Mouse (Mus musculus) forebrain, embryonic 13.5 days (tissue): ENCODE measurements around the gene Polr1b. TPM values are rescaled to one million over a fixed set of nuclear protein-coding genes. Genes with fewer than 3 reads are reported as not detected.

Source experiments
- ATAC-seq: fragments of 200-750 bp; cut with Nextera tagmentation; 2 replicates; pipeline ENCODE4 v1.8.0; 2017
- H3K27ac ChIP-seq: fragments of 300-500 bp; sonication (generic); 2 replicates; pipeline ENCODE4 v1.5.1; 2015; ENCODE audit warnings: inconsistent platforms, mild to moderate bottlenecking, moderate library complexity
- H3K27me3 ChIP-seq: fragments of 300-500 bp; sonication (generic); 2 replicates; pipeline ENCODE4 v1.6.1; 2015; ENCODE audit warnings: mild to moderate bottlenecking, inconsistent platforms
- H3K36me3 ChIP-seq: fragments of 300-500 bp; sonication (generic); 2 replicates; pipeline ENCODE4 v1.6.1; 2015; ENCODE audit warnings: mild to moderate bottlenecking, inconsistent platforms; ENCODE audit not compliant: poor library complexity, severe bottlenecking
- H3K4me1 ChIP-seq: fragments of 300-500 bp; sonication (generic); 2 replicates; pipeline ENCODE4 v1.6.1; 2015; ENCODE audit warnings: inconsistent platforms
- H3K4me2 ChIP-seq: fragments of 300-500 bp; sonication (generic); 2 replicates; pipeline ENCODE4 v1.6.1; 2015; ENCODE audit warnings: inconsistent platforms, mild to moderate bottlenecking, moderate library complexity
- H3K4me3 ChIP-seq: fragments of 300-500 bp; sonication (generic); 2 replicates; pipeline ENCODE4 v1.5.1; 2015; ENCODE audit warnings: mild to moderate bottlenecking, inconsistent platforms
- H3K9ac ChIP-seq: fragments of 300-500 bp; sonication (generic); 2 replicates; pipeline ENCODE4 v1.6.1; 2015; ENCODE audit warnings: mild to moderate bottlenecking, inconsistent platforms
- H3K9me3 ChIP-seq: fragments of 300-500 bp; sonication (generic); replicated peaks from 2 replicates; pipeline ENCODE4 v1.6.1; 2016; ENCODE audit warnings: inconsistent platforms
- WGBS: fragments of 180-500 bp; shearing (Covaris S2); methylation state at CpG from one replicate; pipeline ENCODE4 v1.1.7; 2015; 5-methylcytosine and 5-hydroxymethylcytosine counted together
- polyA plus RNA-seq: library from polyadenylated mRNA; unstranded; fragments of >200 nt; fragmentation: Nextera tagmentation; extraction: Ambion mirVana; gene quantifications from 2 replicates; pipeline ENCODE4 v1.2.1, GENCODE M21; 2015

Gene Polr1b
- polyA plus RNA-seq, 1 experiment from 2014 or later: 20.6 TPM

DNA sequence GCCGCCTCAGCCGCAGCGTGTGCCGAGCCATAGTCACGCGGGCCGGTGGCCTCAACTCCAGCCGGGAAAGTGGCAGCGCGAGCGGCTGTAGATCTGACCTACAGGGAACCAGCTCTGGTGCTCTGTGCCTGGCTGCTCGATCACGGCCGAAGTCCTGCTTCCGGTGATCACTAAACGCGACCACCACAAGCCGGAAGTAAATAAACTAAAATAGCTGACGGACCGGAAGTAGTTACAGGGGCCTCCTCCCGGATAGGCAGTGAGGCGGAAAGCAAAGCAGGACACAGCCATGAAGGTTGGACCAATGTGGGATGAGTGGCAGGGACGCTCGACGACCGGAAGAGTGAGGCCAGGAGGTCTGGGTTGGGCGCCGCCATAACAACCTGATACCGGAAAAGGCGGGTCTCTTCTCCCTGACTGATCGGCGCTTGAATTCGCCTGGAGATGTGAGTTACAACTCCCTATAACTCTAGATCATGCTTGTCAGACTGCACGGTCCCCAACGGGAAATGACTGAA is 28.7 kb downstream of the Polr1b start, which contains the start of gene Chchd5:
TSS of gene Chchd5 (plus strand) at position 289 of the 518 bp plus-strand sequence.
- Histone ChIP-seq H3K27me3 (no peaks in the 10 kb centered on the region), H3K36me3 (peaks cover 62% of the 10 kb centered on the region), H3K9ac (peak within 1 kb of the TSS; percentile 79), H3K4me3 (peak within 1 kb of the TSS; percentile 70), H3K4me2 (peak within 1 kb of the TSS; percentile 83), H3K4me1 (peaks cover 20% of the 10 kb centered on the region), H3K9me3 (peaks cover 12% of the 10 kb centered on the region), H3K27ac (peak within 1 kb of the TSS; percentile 85)
- under 1% methylated on average over 35 of the region's 35 CpGs for WGBS
- ATAC-seq: peak; percentile 100

DNA sequence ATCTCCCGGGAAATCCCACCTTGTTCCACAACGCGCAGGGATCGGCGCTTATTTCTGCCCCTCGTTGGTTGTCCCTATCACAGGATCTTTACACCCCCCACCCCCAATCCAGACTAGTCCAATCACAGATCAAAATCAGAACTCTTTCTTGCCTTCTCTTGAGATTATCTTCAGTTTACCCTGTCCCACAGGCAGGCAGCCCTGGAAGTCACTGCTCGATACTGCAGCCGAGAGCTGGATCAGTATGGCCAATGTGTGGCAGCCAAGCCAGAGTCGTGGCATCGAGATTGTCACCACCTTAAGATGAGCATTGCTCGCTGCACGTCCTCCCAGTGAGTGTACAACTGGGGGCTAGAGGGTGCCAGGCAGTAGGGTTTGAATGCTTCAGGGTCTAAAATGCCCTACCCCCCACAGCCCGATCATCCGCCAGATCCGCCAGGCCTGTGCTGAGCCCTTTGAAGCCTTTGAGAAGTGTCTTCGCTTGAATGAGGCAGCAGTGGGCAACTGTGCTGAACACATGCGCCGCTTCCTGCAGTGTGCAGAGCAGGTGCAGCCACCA is 29.3 kb downstream of the Polr1b start:
- H3K27ac ChIP-seq: peak overlapping the region; percentile 85
- peak overlapping the region; percentile 70 for H3K4me3 ChIP-seq
- 30% methylated on average over 18 of the region's 18 CpGs for WGBS
- no peaks in the 10 kb centered on the region for H3K27me3 ChIP-seq
- peaks cover 20% of the 10 kb centered on the region for H3K4me1 ChIP-seq
- peak; percentile 51 for ATAC-seq
- H3K4me2 ChIP-seq: peak overlapping the region; percentile 83
- H3K36me3 ChIP-seq: peaks cover 56% of the 10 kb centered on the region
- peak overlapping the region; percentile 75 for H3K9ac ChIP-seq
- H3K9me3 ChIP-seq: peaks cover 12% of the 10 kb centered on the region

DNA sequence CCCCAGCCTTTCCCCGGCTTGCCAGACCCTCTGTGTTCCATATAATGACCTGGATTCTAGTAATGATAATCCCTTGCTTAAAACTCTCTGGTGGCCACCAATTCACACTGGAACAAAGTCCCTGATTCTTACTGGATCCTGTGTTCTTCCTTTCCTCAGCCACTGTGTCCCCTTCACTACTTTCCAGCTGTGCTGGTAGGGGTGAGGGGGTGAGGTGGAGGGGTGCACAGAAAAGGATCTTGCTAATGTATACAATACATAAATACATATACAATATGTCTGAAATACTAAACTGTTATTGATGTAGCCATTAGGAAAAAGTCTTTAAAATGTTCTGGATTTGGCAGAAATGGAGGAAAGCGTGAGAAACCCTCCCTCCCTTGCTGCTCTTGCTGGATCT is 30.0 kb downstream of the Polr1b start:
- peaks cover 12% of the 10 kb centered on the region for H3K9me3 ChIP-seq
- H3K4me1 ChIP-seq: peaks cover 20% of the 10 kb centered on the region
- no peak overlapping the region; the same call in 1 of the 2 replicates for H3K27ac ChIP-seq
- H3K36me3 ChIP-seq: peaks cover 48% of the 10 kb centered on the region
- H3K27me3 ChIP-seq: no peaks in the 10 kb centered on the region
- peak overlapping the region; percentile 70; the same call in 1 of the 2 replicates for H3K4me3 ChIP-seq
- WGBS: 95% methylated on average over 2 of the region's 2 CpGs
- peak overlapping the region; percentile 83 for H3K4me2 ChIP-seq
- ATAC-seq: no peak
- 0 out of 2 replicates have a peak overlapping the region, but pooled peaks have one; percentile 75 for H3K9ac ChIP-seq

DNA sequence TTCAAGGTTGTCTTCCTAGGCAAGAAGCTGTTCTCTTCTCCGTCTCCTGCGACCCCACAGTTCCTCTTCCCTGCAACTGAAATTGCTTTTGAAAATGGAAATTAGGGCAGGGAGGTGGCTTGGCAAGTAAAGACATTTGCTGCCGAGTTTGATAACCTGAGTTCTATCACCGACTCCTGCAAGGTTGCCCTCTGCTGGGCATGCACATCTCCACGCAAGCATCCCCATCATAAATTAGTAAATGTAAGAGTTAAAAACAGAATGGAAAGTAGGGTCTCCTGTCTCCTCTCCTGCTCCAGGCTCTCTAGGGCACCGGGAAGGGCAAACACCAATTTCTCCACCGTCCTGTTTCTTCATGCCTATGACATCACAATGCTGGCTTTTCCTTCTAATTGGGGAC is 31.4 kb downstream of the Polr1b start:
- WGBS: 91% methylated on average over 7 of the region's 7 CpGs

DNA sequence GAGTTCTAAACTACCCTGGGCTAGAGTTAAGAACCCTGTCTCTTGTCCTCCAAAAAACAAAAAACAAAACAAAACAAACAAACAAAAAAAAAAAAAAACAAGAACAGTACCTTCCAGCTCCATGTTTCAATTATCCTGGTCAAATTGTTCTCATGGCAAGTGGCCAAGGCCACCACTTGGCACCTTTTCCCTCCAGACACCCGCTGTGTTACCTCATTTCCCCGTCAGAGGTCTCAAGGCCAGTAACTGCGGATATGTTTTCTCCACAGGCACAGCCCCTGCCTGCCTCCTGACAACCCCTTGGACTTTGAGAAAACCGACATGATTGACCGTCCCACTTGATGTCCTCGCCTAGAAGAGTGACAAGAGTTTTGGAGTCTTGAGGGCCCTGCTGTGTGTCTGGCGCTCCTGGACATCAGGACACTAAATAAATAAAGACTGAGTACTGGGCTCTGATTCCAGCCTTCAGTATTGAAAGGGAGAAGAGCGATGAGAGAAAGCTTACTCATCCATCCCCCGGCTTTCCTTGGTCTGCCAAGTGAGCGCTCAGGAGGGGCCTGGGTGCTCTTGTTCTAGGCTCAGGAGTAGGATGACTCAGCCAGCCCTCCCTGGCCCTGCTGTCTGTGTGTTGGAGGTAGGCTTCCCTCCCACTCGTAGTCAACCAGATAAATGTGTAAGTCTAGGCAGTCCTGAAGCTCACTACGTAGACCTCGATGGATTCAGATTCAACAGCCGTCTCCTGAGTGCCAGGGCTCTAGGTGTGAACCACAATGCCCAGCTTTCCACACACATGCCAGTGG is 32.4 kb downstream of the Polr1b start:
- Histone ChIP-seq H3K4me1 (peaks cover 20% of the 10 kb centered on the region), H3K4me3 (no peak overlapping the region), H3K4me2 (no peak overlapping the region), H3K27me3 (no peaks in the 10 kb centered on the region), H3K36me3 (peaks cover 25% of the 10 kb centered on the region), H3K9me3 (peaks cover 12% of the 10 kb centered on the region), H3K27ac (no peak overlapping the region), H3K9ac (no peak overlapping the region)
- no peak for ATAC-seq
- 96% methylated on average over 14 of the region's 14 CpGs for WGBS

More for the DNA sequence above, 31.4 kb downstream of the Polr1b start:
- Histone ChIP-seq H3K27me3 (no peaks in the 10 kb centered on the region), H3K4me3 (no peak overlapping the region), H3K4me1 (peaks cover 20% of the 10 kb centered on the region), H3K27ac (no peak overlapping the region), H3K9ac (no peak overlapping the region), H3K9me3 (peaks cover 12% of the 10 kb centered on the region), H3K36me3 (peaks cover 35% of the 10 kb centered on the region), H3K4me2 (no peak overlapping the region)
- no peak for ATAC-seq

DNA sequence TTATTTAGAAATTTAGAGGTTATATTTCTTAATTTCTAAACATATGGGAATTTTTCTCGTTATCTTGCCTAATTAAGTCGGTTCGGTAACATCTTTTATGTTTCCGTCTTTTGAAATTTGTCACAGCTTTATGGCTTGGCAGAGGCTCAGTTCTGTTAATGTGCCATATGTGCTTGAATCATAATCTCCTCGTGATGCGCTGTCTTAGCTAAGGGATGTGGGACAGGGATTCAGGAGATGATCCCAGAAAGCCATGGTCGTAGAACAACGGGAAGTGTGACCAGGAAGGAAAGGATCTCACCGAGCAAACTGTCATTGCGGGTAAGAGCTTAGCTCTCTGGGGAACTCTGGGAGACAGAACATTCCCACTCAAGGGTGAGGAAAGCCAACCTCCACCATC is 39.1 kb downstream of the Polr1b start:
- H3K4me3 ChIP-seq: no peak overlapping the region
- H3K9me3 ChIP-seq: no peaks in the 10 kb centered on the region
- no peaks in the 10 kb centered on the region for H3K4me1 ChIP-seq
- no peak overlapping the region for H3K9ac ChIP-seq
- H3K4me2 ChIP-seq: no peak overlapping the region
- H3K27me3 ChIP-seq: no peaks in the 10 kb centered on the region
- WGBS: 77% methylated on average over 10 of the region's 10 CpGs
- peak overlapping the region; percentile 84 for H3K27ac ChIP-seq
- ATAC-seq: peak; percentile 74; the same call in 1 of the 2 replicates
- H3K36me3 ChIP-seq: no peaks in the 10 kb centered on the region

DNA sequence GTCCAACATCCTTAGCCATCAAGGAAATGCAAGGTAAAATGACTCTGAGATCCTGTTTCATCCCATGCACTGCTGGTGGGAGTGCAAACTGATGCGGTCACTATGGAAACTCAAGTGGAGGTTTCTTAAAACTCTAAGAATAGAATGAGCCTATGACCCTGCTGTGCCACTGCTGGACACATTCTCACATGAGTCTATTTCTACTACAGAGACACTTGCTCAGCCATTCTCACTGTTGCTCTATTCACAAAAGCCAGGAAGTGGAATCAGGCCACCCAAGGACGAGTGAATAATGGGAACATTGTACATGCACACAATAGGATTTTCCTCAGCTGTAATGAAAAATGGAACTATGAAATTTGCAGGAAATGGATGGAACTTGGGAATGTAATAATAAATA is 48.0 kb downstream of the Polr1b start:
- Histone ChIP-seq H3K4me1 (no peaks in the 10 kb centered on the region), H3K36me3 (no peaks in the 10 kb centered on the region), H3K9me3 (no peaks in the 10 kb centered on the region), H3K4me3 (no peak overlapping the region), H3K27me3 (no peaks in the 10 kb centered on the region), H3K27ac (no peak overlapping the region), H3K9ac (no peak overlapping the region), H3K4me2 (no peak overlapping the region)
- no peak for ATAC-seq
- WGBS: 26% methylated on average over 2 of the region's 2 CpGs

DNA sequence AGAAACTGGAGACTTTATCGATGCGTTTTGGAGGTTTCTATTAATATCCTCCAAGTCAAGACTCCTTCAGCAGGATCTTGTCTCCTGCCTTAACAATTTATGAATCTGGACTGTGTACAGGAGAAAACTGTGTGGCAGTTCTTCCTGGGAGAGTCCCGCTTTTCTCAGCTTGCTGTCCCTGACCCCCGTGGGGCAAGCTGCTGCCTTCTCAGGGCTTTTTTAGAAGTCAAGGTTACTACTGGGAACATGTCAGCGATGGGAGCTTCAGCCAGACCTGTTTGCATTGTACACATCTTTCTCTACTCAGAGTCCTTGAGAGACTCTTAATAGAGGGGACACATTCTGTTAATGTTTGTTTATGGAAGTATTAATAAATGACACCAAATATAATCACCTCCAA is 49.6 kb downstream of the Polr1b start:
- no peak for ATAC-seq
- Histone ChIP-seq H3K4me2 (no peak overlapping the region), H3K4me1 (no peaks in the 10 kb centered on the region), H3K27me3 (no peaks in the 10 kb centered on the region), H3K36me3 (no peaks in the 10 kb centered on the region), H3K9me3 (no peaks in the 10 kb centered on the region), H3K27ac (0 out of 2 replicates have a peak overlapping the region, but pooled peaks have one; percentile 21), H3K9ac (no peak overlapping the region), H3K4me3 (no peak overlapping the region)
- WGBS: 82% methylated on average over 5 of the region's 5 CpGs

DNA sequence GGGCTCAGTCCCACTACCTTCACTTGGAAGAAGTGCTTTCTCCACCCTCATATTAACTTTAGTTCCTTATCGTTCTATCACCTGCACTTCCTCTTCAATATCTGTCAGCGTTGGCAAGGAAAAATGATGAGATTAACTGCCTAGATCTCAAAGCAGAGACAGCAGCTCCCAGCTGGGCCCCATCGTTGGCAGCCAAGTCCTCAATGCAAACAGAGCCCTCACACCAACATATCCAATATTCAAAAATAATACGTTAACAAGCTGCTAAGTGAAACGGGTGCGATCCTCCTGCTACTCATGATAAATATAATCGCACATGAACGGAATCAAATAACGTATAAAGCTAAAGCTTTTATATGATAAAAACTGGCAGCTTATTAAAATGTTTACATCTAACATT is 50.3 kb downstream of the Polr1b start:
- WGBS: 83% methylated on average over 9 of the region's 9 CpGs
- ATAC-seq: no peak
- H3K9me3 ChIP-seq: no peaks in the 10 kb centered on the region
- no peaks in the 10 kb centered on the region for H3K4me1 ChIP-seq
- no peak overlapping the region for H3K4me2 ChIP-seq
- no peak overlapping the region for H3K9ac ChIP-seq
- no peaks in the 10 kb centered on the region for H3K36me3 ChIP-seq
- no peak overlapping the region for H3K4me3 ChIP-seq
- no peak overlapping the region for H3K27ac ChIP-seq
- H3K27me3 ChIP-seq: no peaks in the 10 kb centered on the region

DNA sequence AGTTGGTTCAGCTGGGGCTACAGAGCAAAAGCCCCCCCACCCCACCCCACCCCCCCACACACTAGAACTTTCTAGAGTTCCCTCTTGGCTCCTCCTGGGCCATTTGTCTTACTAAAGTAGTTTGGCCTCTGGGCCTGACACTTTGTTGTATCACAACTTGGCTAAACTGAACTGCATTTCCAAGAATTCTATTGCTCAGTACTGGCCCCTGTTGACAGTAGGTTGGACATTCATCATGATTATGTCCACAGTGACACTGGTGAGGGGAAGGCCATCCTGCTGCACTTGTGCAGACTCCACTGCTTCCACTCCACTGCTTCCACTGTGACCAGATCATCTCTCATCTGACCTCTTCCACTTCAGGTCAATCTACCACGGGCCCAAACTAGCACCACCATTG is 52.0 kb downstream of the Polr1b start:
- Histone ChIP-seq H3K27me3 (no peaks in the 10 kb centered on the region), H3K4me2 (no peak overlapping the region), H3K36me3 (no peaks in the 10 kb centered on the region), H3K9ac (no peak overlapping the region), H3K4me3 (no peak overlapping the region), H3K9me3 (no peaks in the 10 kb centered on the region), H3K4me1 (no peaks in the 10 kb centered on the region), H3K27ac (no peak overlapping the region)
- 81% methylated on average over 1 of the region's 1 CpGs for WGBS
- ATAC-seq: no peak

DNA sequence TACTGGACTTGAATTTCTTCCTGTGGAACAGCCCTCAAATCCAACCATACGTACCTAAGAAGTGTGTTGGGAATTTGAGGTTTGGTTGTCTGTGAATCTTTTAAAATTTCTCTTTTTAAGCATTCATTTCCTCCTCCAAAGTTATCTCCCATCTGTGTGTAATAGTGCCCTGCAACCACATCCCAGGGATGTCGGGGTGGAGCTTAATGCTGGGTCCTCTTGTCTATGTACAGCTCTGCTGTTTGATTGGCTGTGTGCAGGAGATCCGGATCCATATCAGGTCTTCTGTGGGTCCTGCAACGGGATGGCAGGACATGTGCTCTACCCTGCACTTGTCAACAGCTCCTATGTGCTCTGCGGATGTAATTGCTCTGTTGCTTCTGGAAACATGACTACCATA is 64.0 kb downstream of the Polr1b start:
- ATAC-seq: no peak
- Histone ChIP-seq H3K27ac (no peak overlapping the region), H3K27me3 (no peaks in the 10 kb centered on the region), H3K36me3 (no peaks in the 10 kb centered on the region), H3K4me3 (no peak overlapping the region), H3K9me3 (no peaks in the 10 kb centered on the region), H3K9ac (no peak overlapping the region), H3K4me2 (no peak overlapping the region), H3K4me1 (peaks cover 6% of the 10 kb centered on the region; the same call in 1 of the 2 replicates)
- WGBS: 78% methylated on average over 5 of the region's 5 CpGs
